In genomic region chr12:109453065-109453997, GRCm38 (mm10) we compare ENCODE assay signal across 8 mouse cellular contexts. TPM values are rescaled to one million over a fixed set of nuclear protein-coding genes. Genes with fewer than 3 reads are reported as not detected.
DNase-seq lines count a peak whose midpoint lies in the region; ATAC-seq and TF ChIP-seq lines count a peak whose summit lies in the region.

No protein-coding gene starts in this region.

- no peak for TF ChIP-seq CTCF in lung, postnatal 0 days (IDR thresholded peaks at IDR 0.05)
- TF ChIP-seq CTCF in lung, adult 2 months (IDR thresholded peaks at IDR 0.05; ENCODE audit: insufficient read depth, low read length) = no peak

- H3K27ac ChIP-seq in lung, postnatal 0 days (ENCODE audit: low read length) = no peak overlapping the region
- H3K27ac ChIP-seq in embryonic facial prominence, embryonic 10.5 days (replicated peaks) = peak overlapping the region; percentile 93
- no peak overlapping the region for H3K27ac ChIP-seq in hindbrain, embryonic 16.5 days (ENCODE audit: low read depth, low read length)
- H3K27ac ChIP-seq in midbrain, embryonic 14.5 days (replicated peaks; ENCODE audit: low read depth, low read length) = peak overlapping the region; percentile 45

- DNase-seq in lung, postnatal 0 days (ENCODE audit: low spot score) = peak; percentile 61
- DNase-seq in lung, adult 2 months = no peak
- peak; percentile 80 for DNase-seq in embryonic facial prominence, embryonic 10.5 days (ENCODE audit: low spot score)
- peak; percentile 83 for DNase-seq in midbrain, embryonic 14.5 days
- no peak for DNase-seq in cerebellum, postnatal 25 days
- DNase-seq in urinary bladder, postnatal 25 days (ENCODE audit: low spot score) = no peak
- no peak for DNase-seq in urinary bladder, postnatal 14 days (ENCODE audit: low spot score)

- peak overlapping the region; percentile 35 for H3K4me3 ChIP-seq in lung, postnatal 0 days (ENCODE audit: low read depth, low read length)
- H3K4me3 ChIP-seq in lung, adult 2 months (replicated peaks; ENCODE audit: extremely low read depth, low read depth, low read length) = no peak overlapping the region
- peak overlapping the region; percentile 71 for H3K4me3 ChIP-seq in embryonic facial prominence, embryonic 10.5 days
- peak overlapping the region; percentile 48 for H3K4me3 ChIP-seq in hindbrain, embryonic 16.5 days (ENCODE audit: low read length)
- H3K4me3 ChIP-seq in midbrain, embryonic 14.5 days (replicated peaks; ENCODE audit: low read depth, low read length) = peak overlapping the region; percentile 43

- H3K4me2 ChIP-seq in lung, postnatal 0 days (replicated peaks; ENCODE audit: low read depth, low read length) = peak overlapping the region; percentile 62
- peak overlapping the region; percentile 90 for H3K4me2 ChIP-seq in hindbrain, embryonic 16.5 days (ENCODE audit: low read length)
- peak overlapping the region; percentile 74 for H3K4me2 ChIP-seq in midbrain, embryonic 14.5 days (ENCODE audit: low read length)

- peaks cover 21% of the 10 kb centered on the region; the same call in 1 of the 2 replicates for H3K27me3 ChIP-seq in lung, postnatal 0 days (replicated peaks; ENCODE audit: insufficient read depth, low read length)
- peaks cover 95% of the 10 kb centered on the region for H3K27me3 ChIP-seq in embryonic facial prominence, embryonic 10.5 days (replicated peaks; ENCODE audit: low read depth, poor library complexity, severe bottlenecking)
- peaks cover 44% of the 10 kb centered on the region for H3K27me3 ChIP-seq in hindbrain, embryonic 16.5 days (replicated peaks; ENCODE audit: control insufficient read depth, insufficient read depth, low read length)
- H3K27me3 ChIP-seq in midbrain, embryonic 14.5 days (ENCODE audit: control insufficient read depth, insufficient read depth, low read length) = peaks cover 65% of the 10 kb centered on the region

- H3K4me1 ChIP-seq in lung, postnatal 0 days (ENCODE audit: insufficient read depth, low read depth, low read length) = 0 out of 2 replicates have a peak, but pooled peaks cover 4% of the 10 kb centered on the region
- 0 out of 2 replicates have a peak, but pooled peaks cover 2% of the 10 kb centered on the region for H3K4me1 ChIP-seq in lung, adult 2 months (ENCODE audit: control insufficient read depth, insufficient read depth, low read length)
- H3K4me1 ChIP-seq in embryonic facial prominence, embryonic 10.5 days = peaks cover 91% of the 10 kb centered on the region
- peaks cover 25% of the 10 kb centered on the region for H3K4me1 ChIP-seq in hindbrain, embryonic 16.5 days (ENCODE audit: control insufficient read depth, insufficient read depth, low read depth, low read length)
- H3K4me1 ChIP-seq in midbrain, embryonic 14.5 days (ENCODE audit: control insufficient read depth, insufficient read depth, low read length) = peaks cover 40% of the 10 kb centered on the region

- H3K9ac ChIP-seq in lung, postnatal 0 days (replicated peaks; ENCODE audit: low read depth) = 0 out of 2 replicates have a peak overlapping the region, but pooled peaks have one; percentile 8
- H3K9ac ChIP-seq in hindbrain, embryonic 16.5 days (ENCODE audit: low read depth, low read length) = peak overlapping the region; percentile 56
- H3K9ac ChIP-seq in midbrain, embryonic 14.5 days (replicated peaks; ENCODE audit: low read length) = peak overlapping the region; percentile 53

- no peaks in the 10 kb centered on the region for H3K36me3 ChIP-seq in lung, postnatal 0 days (ENCODE audit: insufficient read depth, low read length)
- H3K36me3 ChIP-seq in embryonic facial prominence, embryonic 10.5 days (replicated peaks) = peaks cover 12% of the 10 kb centered on the region
- no peaks in the 10 kb centered on the region for H3K36me3 ChIP-seq in hindbrain, embryonic 16.5 days (ENCODE audit: control insufficient read depth, insufficient read depth, low read length)
- no peaks in the 10 kb centered on the region for H3K36me3 ChIP-seq in midbrain, embryonic 14.5 days (ENCODE audit: control insufficient read depth, insufficient read depth, low read length)

- H3K9me3 ChIP-seq in lung, postnatal 0 days (ENCODE audit: low read length) = no peaks in the 10 kb centered on the region
- H3K9me3 ChIP-seq in embryonic facial prominence, embryonic 10.5 days = no peaks in the 10 kb centered on the region
- H3K9me3 ChIP-seq in hindbrain, embryonic 16.5 days (ENCODE audit: control insufficient read depth, low read length) = no peaks in the 10 kb centered on the region
- no peaks in the 10 kb centered on the region for H3K9me3 ChIP-seq in midbrain, embryonic 14.5 days (ENCODE audit: control insufficient read depth, low read length)

- 3% methylated on average over 51 of the region's 96 CpGs for WGBS in lung, postnatal 0 days
- 3% methylated on average over 92 of the region's 96 CpGs for WGBS in lung, adult 2 months
- under 1% methylated on average over 96 of the region's 96 CpGs for WGBS in embryonic facial prominence, embryonic 10.5 days
- WGBS in hindbrain, embryonic 16.5 days = 1% methylated on average over 71 of the region's 96 CpGs
- under 1% methylated on average over 89 of the region's 96 CpGs for WGBS in midbrain, embryonic 14.5 days

- TF ChIP-seq POLR2A in lung, adult 2 months (IDR thresholded peaks at IDR 0.05; ENCODE audit: borderline replicate concordance, extremely low read depth, low read depth, low read length) = no peak

- TF ChIP-seq EP300 in lung, postnatal 0 days (IDR thresholded peaks at IDR 0.05) = no peak

- ATAC-seq in lung, postnatal 0 days = peak; percentile 84
- peak; percentile 63 for ATAC-seq in hindbrain, embryonic 16.5 days
- peak; percentile 42; the same call in 1 of the 2 replicates for ATAC-seq in midbrain, embryonic 14.5 days (ENCODE audit: low FRiP score, low TSS enrichment)

RNA-seq across cellular contexts. Expression of gene Dlk1, which starts 0.7 kb away (rescaled TPM):
- 176 and 364 TPM in 2 replicates for polyA plus RNA-seq in lung, postnatal 0 days (2015; fragmentation: Nextera tagmentation; extraction: Ambion mirVana)
- polyA plus RNA-seq in lung, adult 2 months (2012; rRNA removed) = 0.42 and 0.44 TPM in 2 replicates
- polyA plus RNA-seq in embryonic facial prominence, embryonic 10.5 days (2016; fragmentation: Nextera tagmentation; extraction: Ambion mirVana) = 287 and 291 TPM in 2 replicates
- 57.7 and 84.8 TPM in 2 replicates for polyA plus RNA-seq in hindbrain, embryonic 16.5 days (2015; fragmentation: Nextera tagmentation; extraction: Ambion mirVana)
- 50.3 and 51.4 TPM in 2 replicates for polyA plus RNA-seq in midbrain, embryonic 14.5 days (2014; fragmentation: Nextera tagmentation; extraction: Ambion mirVana)

Comparison
In these comparisons a context has a peak if more than half of its experiments do, and no peak if none do; other contexts are left out.
1. DNase-seq: peak in lung, postnatal 0 days (single experiment), embryonic facial prominence, embryonic 10.5 days (single experiment) and midbrain, embryonic 14.5 days (single experiment); none in lung, adult 2 months (single experiment), cerebellum, postnatal 25 days (0 of 2), urinary bladder, postnatal 25 days (single experiment) and urinary bladder, postnatal 14 days (single experiment).
2. RNA of gene Dlk1, which starts 0.7 kb away (polyA plus RNA-seq): 176 to 364 TPM in lung, postnatal 0 days, 287 to 291 TPM in embryonic facial prominence, embryonic 10.5 days, 57.7 to 84.8 TPM in hindbrain, embryonic 16.5 days and 50.3 to 51.4 TPM in midbrain, embryonic 14.5 days; 0.42 to 0.44 TPM in lung, adult 2 months; every median in the first group is over 10 times any median in the second.
3. H3K27ac ChIP-seq: peak in embryonic facial prominence, embryonic 10.5 days (single experiment) and midbrain, embryonic 14.5 days (single experiment); none in lung, postnatal 0 days (single experiment) and hindbrain, embryonic 16.5 days (single experiment).
4. Peak in every context shown above with its lines, with median percentiles within 50 percentile points of each other: ATAC-seq, H3K4me2 ChIP-seq and H3K9ac ChIP-seq.